Mouse (Mus musculus): ENCODE data around the gene Trip6. TPM values are rescaled to one million over a fixed set of nuclear protein-coding genes. Genes with fewer than 3 reads are reported as not detected.

The Trip6 gene
- total RNA-seq (2015; ENCODE audit: low replicate concordance) (0.96 and 2.1 TPM in 2 replicates), total RNA-seq (2017; ENCODE audit: low replicate concordance) (2.6 TPM in 1 of 2 replicates, not detected in the other)

DNA sequence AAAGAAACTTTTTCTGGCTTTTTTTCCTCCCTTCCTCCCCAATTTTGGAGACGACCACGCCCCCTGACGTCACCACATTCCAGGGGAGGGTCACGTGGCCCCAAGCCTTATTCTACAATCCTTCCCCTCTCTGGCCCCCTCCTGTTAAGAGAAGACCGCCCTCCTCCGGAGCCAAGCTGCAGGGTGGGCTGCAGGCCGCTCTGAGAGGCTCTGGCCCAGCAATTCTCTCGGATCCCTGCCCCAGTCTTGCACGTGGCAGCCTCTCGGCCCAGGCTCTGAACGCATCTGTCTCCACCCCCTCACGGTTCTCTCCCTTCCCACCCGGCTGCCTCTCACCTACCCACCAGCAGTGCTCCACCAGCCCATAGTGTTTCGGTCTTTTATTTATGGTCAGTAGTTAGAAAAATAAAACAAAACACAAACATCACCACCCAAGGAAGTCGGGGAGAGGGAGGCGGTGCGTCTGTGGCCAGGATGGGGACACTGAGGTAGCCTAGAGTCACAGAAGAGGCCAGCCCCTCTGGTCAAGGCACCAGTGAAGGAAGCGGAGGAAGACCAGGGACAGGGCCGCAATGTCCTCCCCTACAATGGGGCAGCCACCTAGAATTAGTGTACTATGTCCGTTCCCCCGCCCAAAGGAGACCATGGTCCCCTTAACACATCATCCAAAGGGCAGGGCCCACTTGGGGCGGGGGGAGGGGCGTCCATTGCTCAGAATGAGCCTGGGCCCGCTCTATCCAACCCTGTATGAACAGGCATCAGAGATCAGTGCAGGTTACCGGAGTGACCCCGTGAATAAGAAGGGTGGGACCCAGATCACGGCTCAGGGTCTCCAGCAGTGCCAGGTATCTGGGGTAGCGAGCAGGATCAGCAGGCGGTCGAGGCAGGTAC is at the start of gene Trip6:
TSS of gene Trip6 (minus strand) at position 212 of the 891 bp plus-strand sequence.
- ATAC-seq (replicated peaks; ENCODE audit: low FRiP score, poor library complexity, severe bottlenecking) = peak; percentile 32; the same call in 1 of the 2 replicates

DNA sequence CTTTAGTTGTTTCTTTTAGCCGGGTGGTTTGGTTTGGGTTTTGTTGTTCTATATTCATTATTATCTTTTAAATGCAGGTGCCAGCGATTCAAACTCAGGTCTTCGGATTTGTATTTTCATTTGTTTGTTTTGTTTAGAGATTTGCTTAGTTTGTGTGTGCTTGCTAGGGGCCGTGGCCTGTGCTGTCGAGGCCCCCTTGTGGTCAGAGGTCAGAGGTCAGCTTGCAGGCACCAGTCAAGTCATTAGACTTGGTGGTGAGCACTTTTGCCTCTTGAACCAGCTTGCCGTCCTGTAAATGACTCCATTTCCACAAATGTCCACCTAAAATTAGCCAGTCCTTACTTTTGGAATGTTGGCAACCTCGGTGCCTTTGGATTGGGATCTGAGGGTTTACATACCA is 44.2 kb upstream of the Trip6 start:
- ATAC-seq (replicated peaks; ENCODE audit: low FRiP score, poor library complexity, severe bottlenecking) = no peak

DNA sequence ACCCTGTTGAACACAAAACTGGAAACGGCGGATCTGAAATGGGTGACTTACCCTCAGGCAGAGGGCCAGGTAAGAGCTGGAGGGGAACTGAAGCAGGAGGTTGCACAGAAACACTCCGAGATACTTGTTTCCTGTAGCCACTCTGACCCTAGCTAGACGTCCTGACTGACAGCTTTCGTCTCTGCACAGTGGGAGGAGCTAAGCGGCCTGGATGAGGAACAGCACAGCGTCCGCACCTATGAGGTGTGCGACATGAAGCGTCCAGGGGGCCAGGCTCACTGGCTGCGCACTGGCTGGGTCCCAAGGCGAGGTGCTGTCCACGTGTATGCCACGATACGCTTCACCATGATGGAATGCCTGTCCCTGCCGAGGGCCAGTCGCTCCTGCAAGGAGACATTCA is 39.9 kb upstream of the Trip6 start:
- ATAC-seq (replicated peaks; ENCODE audit: low FRiP score, poor library complexity, severe bottlenecking) = no peak

DNA sequence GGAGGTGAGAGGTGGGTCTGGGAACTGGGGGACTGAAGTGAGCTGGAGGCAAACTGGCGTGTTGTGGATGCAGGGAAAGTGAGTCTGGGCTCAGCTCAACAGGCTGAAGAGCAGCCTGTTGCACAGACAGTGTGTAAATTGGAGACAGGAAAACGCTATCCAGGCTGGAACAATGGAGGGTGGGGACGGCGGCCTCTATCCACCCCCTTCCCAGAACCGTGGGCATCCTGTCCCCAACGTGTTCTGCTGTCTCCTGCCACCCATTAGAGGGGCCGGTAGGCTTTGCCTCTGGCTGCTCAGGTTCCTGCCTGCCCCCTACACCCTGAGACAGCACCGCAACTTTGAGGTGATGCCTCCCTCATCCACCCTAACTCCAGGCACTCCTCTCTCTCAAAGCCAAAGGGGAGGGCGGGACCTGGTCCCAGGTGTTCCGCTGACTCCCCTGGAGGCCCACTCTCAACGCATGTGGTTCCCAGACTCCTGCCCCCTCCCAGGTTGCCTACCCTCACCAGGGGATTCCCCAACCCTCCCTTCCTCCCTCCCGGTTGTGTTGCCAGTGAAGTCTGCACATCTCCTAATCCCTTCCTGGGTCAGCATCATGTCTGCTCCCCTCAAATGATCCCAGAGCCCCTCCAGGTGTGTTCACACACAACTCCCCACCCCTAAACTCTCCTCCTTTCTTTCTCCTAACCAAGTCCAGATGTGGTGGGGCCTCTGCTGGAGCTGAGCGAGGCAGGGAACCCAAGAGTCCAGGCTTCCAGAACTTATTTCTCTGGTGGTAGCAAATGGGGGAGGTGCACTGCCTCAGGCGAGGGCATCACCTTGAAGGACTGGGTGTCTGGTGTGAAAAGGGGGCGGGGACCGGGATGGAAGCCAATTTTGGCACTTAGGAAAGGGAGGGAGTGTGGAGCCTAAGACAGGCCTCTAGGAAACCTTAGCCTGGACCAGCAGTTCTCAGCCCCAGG is 38.1 kb upstream of the Trip6 start:
- no peak for ATAC-seq (replicated peaks; ENCODE audit: low FRiP score, poor library complexity, severe bottlenecking)

DNA sequence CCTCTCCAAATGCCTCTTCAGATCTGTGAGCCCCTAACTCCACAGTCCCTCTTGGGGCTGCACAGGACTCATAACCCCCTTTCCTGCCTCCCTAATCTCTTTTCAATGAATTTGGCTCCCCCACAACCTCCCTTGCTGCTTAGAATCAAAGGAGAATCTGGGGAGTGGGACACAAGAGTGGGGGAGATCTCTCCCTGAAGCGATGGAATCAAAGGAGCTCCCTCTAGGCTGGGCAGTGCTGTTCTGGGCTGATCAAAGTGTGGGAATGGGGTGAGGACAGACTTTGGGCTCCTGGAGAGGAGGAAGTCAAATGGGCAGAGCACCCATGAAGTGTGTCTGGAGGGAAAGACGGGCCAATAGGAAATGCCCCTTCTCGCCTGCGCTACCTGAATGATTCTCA is 37.2 kb upstream of the Trip6 start:
- ATAC-seq (replicated peaks; ENCODE audit: low FRiP score, poor library complexity, severe bottlenecking) = no peak

DNA sequence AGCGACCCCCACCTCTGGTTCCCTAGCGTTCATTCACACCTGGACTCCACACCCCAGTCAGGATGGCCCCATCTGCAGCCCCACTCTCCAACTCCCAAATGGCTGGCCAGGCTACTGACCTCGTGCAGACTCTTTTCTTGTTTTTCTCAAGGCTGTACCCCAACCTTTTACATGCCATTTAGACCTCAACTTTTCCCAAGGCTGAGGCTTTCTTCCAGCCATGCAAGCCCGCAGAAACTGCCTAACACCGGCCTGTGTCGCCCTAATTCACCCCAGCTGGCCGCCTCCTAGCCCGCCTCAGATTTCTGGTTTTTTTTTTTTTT is 36.8 kb upstream of the Trip6 start:
- ATAC-seq (replicated peaks; ENCODE audit: low FRiP score, poor library complexity, severe bottlenecking) = no peak

DNA sequence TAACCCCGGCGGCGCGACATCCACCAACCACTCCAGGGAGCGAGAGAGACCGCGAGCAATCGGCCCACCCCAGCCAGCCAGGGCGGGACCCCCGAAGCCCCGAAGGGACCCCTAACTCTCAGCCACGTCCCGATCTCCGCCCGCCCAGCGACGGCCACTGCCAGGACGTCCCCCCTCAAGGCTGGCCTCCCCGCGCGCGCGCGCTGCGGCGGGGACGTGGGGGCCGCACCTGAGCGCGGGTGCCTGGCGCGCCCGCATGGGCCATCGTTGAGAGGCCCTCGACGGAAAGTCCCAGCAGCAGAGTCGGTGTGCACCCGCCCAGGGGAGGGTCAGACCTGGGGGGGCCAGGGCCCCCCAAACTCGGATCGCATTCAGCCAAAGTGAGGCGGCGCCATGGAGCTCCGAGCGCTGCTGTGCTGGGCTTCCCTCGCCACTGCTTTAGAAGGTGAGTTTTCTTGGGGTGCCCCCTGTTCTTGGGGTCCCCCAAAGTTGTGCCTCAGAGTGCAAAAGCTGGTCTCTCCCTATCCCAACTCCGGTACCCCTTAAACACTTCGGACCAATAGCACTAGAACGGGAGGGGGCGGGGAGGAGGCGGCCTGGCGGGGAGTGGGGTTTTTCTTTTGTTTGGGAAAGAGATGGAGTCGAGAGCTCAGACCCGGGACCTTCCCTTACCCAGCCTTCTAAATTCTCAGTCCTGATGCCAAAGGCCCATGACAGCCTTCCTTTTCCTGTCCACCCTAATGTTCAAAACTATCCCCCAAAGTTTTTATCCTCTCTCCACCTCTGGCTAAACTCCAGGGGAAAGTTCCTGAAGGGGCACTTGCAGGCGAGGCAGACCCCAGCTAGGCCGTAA is 36.2 kb upstream of the Trip6 start:
- ATAC-seq (replicated peaks; ENCODE audit: low FRiP score, poor library complexity, severe bottlenecking) = no peak

DNA sequence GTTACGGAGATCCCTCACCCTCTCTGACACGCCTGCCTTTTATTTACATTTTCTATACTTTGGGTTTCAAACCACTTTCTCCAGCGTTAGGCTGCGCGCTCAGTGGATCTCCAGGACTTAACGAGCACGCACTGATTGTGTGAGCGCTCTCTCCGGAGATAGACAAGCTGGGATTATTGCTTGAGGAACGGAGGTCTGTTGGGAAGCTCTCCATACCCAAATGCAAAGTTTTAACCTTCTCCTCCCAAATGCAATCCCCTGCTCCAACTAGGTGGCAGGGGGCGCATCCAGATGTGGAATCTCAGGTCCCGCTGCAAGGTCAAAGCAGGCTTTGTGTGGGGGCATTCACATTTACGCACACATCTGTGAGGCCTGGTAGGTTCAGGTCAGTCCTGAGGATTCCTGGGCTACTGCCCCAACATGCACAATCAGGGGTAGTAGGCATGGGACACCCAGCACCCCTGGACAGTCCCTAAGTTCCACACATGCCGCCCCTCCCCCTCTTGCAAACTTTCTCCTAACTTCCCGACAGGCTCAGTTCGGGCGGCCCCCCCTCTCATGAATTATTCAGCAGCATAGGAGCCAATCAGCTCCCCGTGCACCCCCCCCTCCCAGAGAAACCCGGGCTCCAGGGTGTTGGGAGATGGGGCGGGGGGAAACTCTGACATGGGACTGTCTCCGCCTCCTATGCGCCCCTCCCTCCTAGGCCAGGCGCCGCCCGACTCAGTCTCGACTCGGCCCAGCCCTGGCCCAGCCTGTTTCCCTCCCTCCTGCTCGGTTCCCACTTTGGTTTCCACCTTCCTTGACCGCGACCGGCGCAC is 35.4 kb upstream of the Trip6 start, which contains the start of gene Ephb4:
TSS of gene Ephb4 (plus strand) at position 726 of the 821 bp plus-strand sequence.
- ATAC-seq (replicated peaks; ENCODE audit: low FRiP score, poor library complexity, severe bottlenecking) = no peak

DNA sequence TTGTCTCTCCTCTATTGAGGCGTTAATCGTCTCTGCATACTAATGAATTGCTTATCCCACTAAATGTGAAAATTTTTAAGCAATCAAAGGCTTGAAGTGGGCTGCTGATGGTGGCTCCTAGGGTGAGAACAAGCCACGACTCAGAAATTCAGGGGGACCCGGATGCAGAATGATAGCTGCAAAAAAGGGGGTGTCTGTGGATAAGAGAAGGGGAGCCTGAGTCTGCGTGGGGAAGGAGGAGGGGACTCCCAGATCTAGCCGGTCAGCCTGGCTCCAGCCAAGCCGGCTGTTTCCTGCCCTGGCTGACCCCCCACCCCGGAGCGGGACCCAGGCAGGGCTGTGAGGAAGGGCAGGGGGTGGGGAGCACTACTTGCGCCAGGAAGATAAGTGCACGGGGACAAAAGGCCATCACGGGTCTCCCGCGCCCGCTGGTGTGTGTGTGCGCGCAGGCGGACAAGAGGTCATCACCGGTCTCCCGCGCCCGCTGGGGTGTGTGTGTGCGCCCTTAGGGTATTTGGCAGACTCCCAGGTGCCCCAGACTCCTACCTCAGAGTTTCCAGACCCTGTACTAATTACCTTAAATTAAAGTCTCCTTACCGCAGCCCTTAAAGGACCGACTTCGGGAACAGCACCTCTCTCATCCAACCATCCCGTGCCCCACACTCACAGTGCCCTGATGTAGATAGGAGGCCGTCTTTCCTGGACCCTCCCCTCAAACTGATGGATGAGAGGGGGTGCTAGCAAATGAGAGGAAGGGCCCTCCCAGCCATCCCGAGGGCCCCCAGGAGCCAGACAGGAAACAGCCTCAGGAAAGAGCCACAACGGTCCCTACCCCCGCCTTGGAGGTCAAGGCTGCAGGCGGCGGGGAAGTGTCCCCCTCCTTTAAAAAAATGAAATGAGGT is 34.5 kb upstream of the Trip6 start:
- ATAC-seq (replicated peaks; ENCODE audit: low FRiP score, poor library complexity, severe bottlenecking) = no peak

DNA sequence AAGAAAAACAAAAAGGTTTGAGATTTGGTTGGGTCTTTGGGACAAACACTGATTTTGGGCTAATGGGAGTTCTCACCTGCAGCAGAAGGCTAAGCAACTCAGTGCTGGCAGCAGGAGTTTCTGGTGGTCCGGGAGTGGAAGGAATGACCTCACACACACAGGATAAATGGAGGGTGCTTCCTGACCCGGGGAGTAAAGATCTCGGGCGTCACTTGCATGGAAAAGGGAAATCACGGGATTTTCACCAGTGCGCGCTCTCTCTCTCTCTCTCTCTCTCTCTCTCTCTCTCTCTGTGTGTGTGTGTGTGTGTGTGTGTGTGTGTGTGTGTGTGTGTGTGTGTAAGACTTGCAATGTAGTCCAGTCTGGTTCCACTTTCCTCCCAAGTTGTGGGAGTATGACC is 33.7 kb upstream of the Trip6 start:
- ATAC-seq (replicated peaks; ENCODE audit: low FRiP score, poor library complexity, severe bottlenecking) = no peak

DNA sequence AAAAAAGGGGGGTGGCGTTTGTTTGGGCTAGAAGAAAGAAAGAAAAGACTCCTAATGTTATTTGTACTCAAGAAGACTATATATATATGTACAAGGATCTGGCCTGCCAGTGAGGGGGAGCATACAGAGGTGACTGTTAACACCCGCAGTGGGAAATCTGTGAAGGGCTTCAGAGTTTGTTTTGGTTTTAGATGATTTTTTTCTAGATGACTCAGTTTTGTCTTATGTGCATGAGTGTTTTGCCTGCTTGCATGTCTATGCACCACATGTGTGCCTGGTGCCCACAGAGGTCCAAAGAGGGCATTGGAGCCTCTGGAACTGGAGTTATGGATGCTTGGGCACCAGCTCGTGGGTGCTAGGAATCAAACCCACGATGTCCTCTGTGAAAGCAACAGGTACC is 32.8 kb upstream of the Trip6 start:
- ATAC-seq (replicated peaks; ENCODE audit: low FRiP score, poor library complexity, severe bottlenecking) = no peak

DNA sequence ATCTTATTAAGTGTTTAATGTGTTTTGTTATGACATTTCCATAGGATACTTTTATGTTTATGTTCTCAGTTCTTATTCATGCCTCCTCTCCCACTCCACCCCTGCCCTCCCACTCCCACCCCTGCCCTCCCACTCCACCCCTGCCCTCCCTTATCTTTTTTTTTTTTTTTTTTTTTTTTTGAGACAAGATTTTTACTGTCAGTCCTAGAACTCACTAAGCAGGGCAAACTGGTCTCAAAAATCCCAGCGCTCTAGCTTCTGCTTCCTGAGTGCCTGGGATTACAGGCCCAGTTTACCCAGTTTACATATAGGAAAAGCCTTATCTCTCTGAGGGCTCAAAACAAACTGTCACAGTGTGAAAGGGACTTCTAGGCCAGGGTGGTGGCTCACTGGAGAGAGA is 32.2 kb upstream of the Trip6 start:
- no peak for ATAC-seq (replicated peaks; ENCODE audit: low FRiP score, poor library complexity, severe bottlenecking)

DNA sequence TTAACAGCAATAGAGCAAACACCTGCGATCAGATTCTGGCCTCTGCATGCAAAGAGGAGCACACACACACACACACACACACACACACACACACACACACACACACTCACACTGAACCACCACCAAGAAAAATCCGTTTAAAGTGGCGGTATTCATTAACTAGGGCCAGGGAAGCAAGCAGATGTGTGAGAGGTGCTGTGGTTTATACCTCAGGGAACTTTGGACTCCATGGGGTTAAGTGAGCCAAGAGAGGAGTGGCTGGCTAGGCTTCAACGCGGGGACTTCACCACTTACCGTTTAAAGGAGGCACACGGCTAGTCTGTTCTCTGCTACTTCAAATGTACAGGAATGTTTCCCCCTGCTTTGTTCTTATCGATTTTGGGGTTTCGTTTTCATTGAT is 31.6 kb upstream of the Trip6 start:
- no peak for ATAC-seq (replicated peaks; ENCODE audit: low FRiP score, poor library complexity, severe bottlenecking)

DNA sequence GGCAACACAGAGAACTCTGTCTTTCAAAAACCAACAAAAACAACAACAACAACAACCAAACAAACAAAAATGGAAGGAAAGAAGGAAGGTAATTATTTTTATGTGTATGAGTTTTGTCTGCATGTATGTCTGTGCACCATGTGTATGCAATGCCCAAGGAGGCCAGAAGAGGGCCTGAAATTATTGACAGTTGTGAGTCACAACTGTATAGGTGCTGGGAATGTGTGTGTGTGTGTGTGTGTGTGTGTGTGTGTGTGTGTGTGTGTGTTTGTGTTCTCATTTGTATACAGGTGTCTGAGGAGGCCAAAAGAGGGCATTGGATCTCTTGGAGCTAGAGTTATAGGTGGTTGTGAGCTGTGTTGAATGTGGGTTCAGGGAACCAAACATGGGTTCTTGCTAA is 29.7 kb upstream of the Trip6 start:
- ATAC-seq (replicated peaks; ENCODE audit: low FRiP score, poor library complexity, severe bottlenecking) = no peak

DNA sequence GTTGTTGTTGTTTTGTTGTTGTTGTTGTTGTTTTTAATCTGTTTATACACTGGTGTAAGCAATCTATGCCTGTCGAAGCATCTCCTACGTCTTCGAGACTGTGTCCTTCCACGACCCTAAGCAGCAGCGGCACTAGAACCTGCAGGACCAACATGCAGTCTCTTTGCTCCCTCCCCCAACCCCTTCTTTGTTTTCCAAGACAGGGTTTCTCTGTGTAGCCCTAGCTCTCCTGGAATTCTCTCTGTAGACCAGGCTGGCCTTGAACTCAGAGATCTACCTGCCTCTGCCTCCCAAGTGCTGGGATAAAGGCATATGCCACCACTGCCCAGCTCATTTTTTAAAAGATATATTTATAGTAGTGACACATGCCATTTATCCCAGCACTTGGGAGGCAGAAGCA is 29.2 kb upstream of the Trip6 start:
- ATAC-seq (replicated peaks; ENCODE audit: low FRiP score, poor library complexity, severe bottlenecking) = no peak

DNA sequence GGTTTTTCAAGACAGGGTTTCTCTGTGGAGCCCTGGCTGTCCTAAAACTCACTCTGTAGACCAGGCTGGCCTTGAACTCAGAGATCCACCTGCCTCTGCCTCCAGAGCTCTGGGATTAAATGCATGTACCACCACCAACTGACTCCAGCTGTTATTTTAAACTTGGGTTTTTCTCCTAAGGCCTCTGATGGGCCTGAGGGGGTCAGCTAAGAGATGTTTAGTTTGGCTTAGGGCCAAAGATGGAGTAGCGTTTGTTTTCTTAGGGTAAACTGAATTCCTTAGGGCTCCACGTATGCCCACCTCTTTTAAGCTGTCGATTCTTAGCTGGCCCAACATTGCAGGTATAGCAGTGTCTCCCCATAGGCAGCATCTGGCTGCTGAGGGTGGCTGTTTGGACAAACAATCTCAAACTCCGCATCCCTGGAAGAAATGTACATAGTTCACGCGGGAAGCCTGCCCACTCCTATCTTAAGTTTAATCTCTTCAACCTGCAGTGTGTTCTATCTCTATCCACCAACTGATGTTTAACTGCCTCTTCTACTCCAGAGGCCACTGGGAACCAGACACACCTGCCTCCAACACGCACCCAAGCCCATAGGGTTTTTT is 28.3 kb upstream of the Trip6 start:
- ATAC-seq (replicated peaks; ENCODE audit: low FRiP score, poor library complexity, severe bottlenecking) = no peak

DNA sequence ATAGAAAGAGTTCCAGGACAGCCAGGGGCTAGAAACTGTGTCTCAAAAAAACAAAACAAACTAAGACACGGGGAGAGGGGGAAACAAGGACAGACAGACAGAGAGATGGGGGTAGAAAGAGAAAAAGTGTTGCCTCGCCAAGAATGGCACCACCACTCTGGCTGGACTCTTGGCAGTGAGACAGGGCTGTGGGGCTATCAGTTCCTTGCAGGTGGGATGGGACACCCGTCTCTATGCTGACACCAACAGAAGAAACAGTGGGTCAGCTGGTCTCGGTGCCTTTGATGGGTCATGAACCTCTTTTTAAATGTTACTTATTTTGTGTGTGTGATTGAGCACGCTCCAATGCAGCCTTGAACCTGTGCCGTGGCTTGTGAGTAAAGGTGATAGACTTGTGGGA is 26.0 kb upstream of the Trip6 start:
- ATAC-seq (replicated peaks; ENCODE audit: low FRiP score, poor library complexity, severe bottlenecking) = peak; percentile 42; the same call in 1 of the 2 replicates
